In genomic region chr11:62044627-62045026, GRCm38 (mm10) we compare ENCODE assay signal across 9 mouse cellular contexts.
A peak's percentile ranks its signal among the peaks of the same experiment; 100 is the strongest.
DNase-seq lines count a peak whose midpoint lies in the region; ATAC-seq and TF ChIP-seq lines count a peak whose summit lies in the region.
"Had no signal": no experiment of that assay in that cellular context is flagged by ENCODE, and none has a peak within 500 bp of the region (broad histone marks: within the 10 kb centered on the region; RNA-seq: fewer than 3 reads in every experiment).

No protein-coding gene starts in this region.

- no peaks in the 10 kb centered on the region for H3K9me3 ChIP-seq in hindbrain, postnatal 0 days (ENCODE audit: low read length)
- no peaks in the 10 kb centered on the region for H3K9me3 ChIP-seq in hindbrain, embryonic 13.5 days
- H3K9me3 ChIP-seq in ES-Bruce4 (replicated peaks; ENCODE audit: control insufficient read depth, insufficient read depth, low read length, poor library complexity, severe bottlenecking) = no peaks in the 10 kb centered on the region
- no peaks in the 10 kb centered on the region for H3K9me3 ChIP-seq in midbrain, embryonic 11.5 days (ENCODE audit: control insufficient read depth, low read length)

- no peak overlapping the region for H3K9ac ChIP-seq in hindbrain, postnatal 0 days (replicated peaks; ENCODE audit: low read length)
- no peak overlapping the region for H3K9ac ChIP-seq in hindbrain, embryonic 13.5 days
- no peak overlapping the region for H3K9ac ChIP-seq in ES-Bruce4 (ENCODE audit: low read depth, poor library complexity, severe bottlenecking)
- H3K9ac ChIP-seq in midbrain, embryonic 11.5 days (ENCODE audit: low read length) = no peak overlapping the region

- no peak overlapping the region for H3K4me2 ChIP-seq in hindbrain, postnatal 0 days (ENCODE audit: low read depth, low read length)
- no peak overlapping the region for H3K4me2 ChIP-seq in hindbrain, embryonic 13.5 days
- H3K4me2 ChIP-seq in midbrain, embryonic 11.5 days = no peak overlapping the region

- no peak for ATAC-seq in hindbrain, postnatal 0 days
- no peak for ATAC-seq in hindbrain, embryonic 13.5 days (ENCODE audit: low FRiP score)
- no peak for ATAC-seq in midbrain, embryonic 11.5 days (ENCODE audit: low FRiP score)

- no peak for TF ChIP-seq POLR2A in ES-Bruce4 (IDR thresholded peaks at IDR 0.05; ENCODE audit: insufficient read depth, low read length)
- TF ChIP-seq POLR2A in cortical plate, adult 2 months (IDR thresholded peaks at IDR 0.05; ENCODE audit: extremely low read depth, insufficient read depth, low read length) = no peak

- peak; percentile 71 for DNase-seq in hindbrain, postnatal 0 days (ENCODE audit: low spot score)
- peak; percentile 80 for DNase-seq in 3T3-L1 (ENCODE audit: low read depth, low spot score)
- DNase-seq in ovary, postnatal 10 days (ENCODE audit: low spot score) = no peak
- no peak for DNase-seq in midbrain, embryonic 11.5 days (ENCODE audit: low spot score, missing footprints)
- no peak for DNase-seq in testis, postnatal 10 days (ENCODE audit: low spot score)

- H3K4me1 ChIP-seq in hindbrain, postnatal 0 days (ENCODE audit: insufficient read depth, low read length) = no peaks in the 10 kb centered on the region
- H3K4me1 ChIP-seq in hindbrain, embryonic 13.5 days (replicated peaks) = no peaks in the 10 kb centered on the region
- H3K4me1 ChIP-seq in ES-Bruce4 (ENCODE audit: control insufficient read depth, insufficient read depth, low read length) = peaks cover under 1% of the 10 kb centered on the region
- no peaks in the 10 kb centered on the region for H3K4me1 ChIP-seq in cortical plate, adult 2 months (ENCODE audit: control insufficient read depth, insufficient read depth, low read length)
- H3K4me1 ChIP-seq in midbrain, embryonic 11.5 days (ENCODE audit: control insufficient read depth, insufficient read depth, low read length) = no peaks in the 10 kb centered on the region

- no peak overlapping the region for H3K27ac ChIP-seq in hindbrain, postnatal 0 days
- H3K27ac ChIP-seq in hindbrain, embryonic 13.5 days = no peak overlapping the region
- H3K27ac ChIP-seq in ES-Bruce4 (ENCODE audit: insufficient read depth, low read length) = no peak overlapping the region
- no peak overlapping the region for H3K27ac ChIP-seq in cortical plate, adult 2 months (ENCODE audit: insufficient read depth, low read length)
- no peak overlapping the region for H3K27ac ChIP-seq in midbrain, embryonic 11.5 days (ENCODE audit: low read depth, low read length)

- no peak for TF ChIP-seq EP300 in ES-Bruce4 (IDR thresholded peaks at IDR 0.05; ENCODE audit: insufficient read depth, low read depth, low read length)

- no peak overlapping the region for H3K4me3 ChIP-seq in hindbrain, postnatal 0 days (ENCODE audit: low read length)
- H3K4me3 ChIP-seq in hindbrain, embryonic 13.5 days = no peak overlapping the region
- no peak overlapping the region for H3K4me3 ChIP-seq in ES-Bruce4 (ENCODE audit: low read depth, low read length)
- H3K4me3 ChIP-seq in cortical plate, adult 2 months (ENCODE audit: insufficient read depth, low read length) = no peak overlapping the region
- H3K4me3 ChIP-seq in midbrain, embryonic 11.5 days (ENCODE audit: low read depth, low read length) = no peak overlapping the region
- H3K4me3 ChIP-seq: myocyte had no signal

- peak; percentile 82 for TF ChIP-seq CTCF in hindbrain, postnatal 0 days (IDR thresholded peaks at IDR 0.05; ENCODE audit: low read depth)
- TF ChIP-seq CTCF in ES-Bruce4 (IDR thresholded peaks at IDR 0.05; ENCODE audit: low read depth, low read length) = peak; percentile 70
- peak; percentile 52 for TF ChIP-seq CTCF in cortical plate, adult 2 months (IDR thresholded peaks at IDR 0.05; ENCODE audit: extremely low read depth, insufficient read depth, low read length)

- 44% methylated on average over 3 of the region's 3 CpGs for WGBS in hindbrain, postnatal 0 days
- 49% methylated on average over 3 of the region's 3 CpGs for WGBS in hindbrain, embryonic 13.5 days
- 39% methylated on average over 3 of the region's 3 CpGs for WGBS in midbrain, embryonic 11.5 days

- no peaks in the 10 kb centered on the region for H3K27me3 ChIP-seq in hindbrain, postnatal 0 days (ENCODE audit: insufficient read depth, low read length)
- H3K27me3 ChIP-seq in hindbrain, embryonic 13.5 days = no peaks in the 10 kb centered on the region; the same call in 1 of the 2 replicates
- no peaks in the 10 kb centered on the region for H3K27me3 ChIP-seq in ES-Bruce4 (ENCODE audit: control insufficient read depth, insufficient read depth, low read length, poor library complexity, severe bottlenecking)
- H3K27me3 ChIP-seq in midbrain, embryonic 11.5 days (ENCODE audit: control insufficient read depth, insufficient read depth, low read length) = no peaks in the 10 kb centered on the region

- H3K36me3 ChIP-seq in hindbrain, postnatal 0 days (ENCODE audit: insufficient read depth, low read length) = no peaks in the 10 kb centered on the region
- H3K36me3 ChIP-seq in hindbrain, embryonic 13.5 days = no peaks in the 10 kb centered on the region
- H3K36me3 ChIP-seq in ES-Bruce4 (ENCODE audit: control insufficient read depth, insufficient read depth, low read length, poor library complexity, severe bottlenecking) = no peaks in the 10 kb centered on the region
- H3K36me3 ChIP-seq in midbrain, embryonic 11.5 days (ENCODE audit: control insufficient read depth, insufficient read depth, low read length) = no peaks in the 10 kb centered on the region

Comparison
In these comparisons a context has a peak if more than half of its experiments do, and no peak if none do; other contexts are left out.
1. DNase-seq: peak in hindbrain, postnatal 0 days (single experiment) and 3T3-L1 (single experiment); none in ovary, postnatal 10 days (single experiment), midbrain, embryonic 11.5 days (single experiment) and testis, postnatal 10 days (single experiment).
2. Peak in every context shown above with its lines, with median percentiles within 50 percentile points of each other: CTCF ChIP-seq.